Mouse (Mus musculus) liver, adult 2 months (tissue): ENCODE results near the gene Lrfn2.

ENCODE experiments used
- CTCF ChIP-seq: fragments of 200-500 bp; IDR thresholded peaks from 2 replicates; pipeline ENCODE4 v1.5.1; 2011; ENCODE audit warnings: low read depth, low read length, control low read depth
- POLR2A ChIP-seq: fragments of 200-500 bp; IDR thresholded peaks from 2 replicates; pipeline ENCODE4 v1.6.1; 2011; ENCODE audit warnings: low read length, control low read depth; ENCODE audit not compliant: insufficient read depth; ENCODE audit errors: extremely low read depth

DNA sequence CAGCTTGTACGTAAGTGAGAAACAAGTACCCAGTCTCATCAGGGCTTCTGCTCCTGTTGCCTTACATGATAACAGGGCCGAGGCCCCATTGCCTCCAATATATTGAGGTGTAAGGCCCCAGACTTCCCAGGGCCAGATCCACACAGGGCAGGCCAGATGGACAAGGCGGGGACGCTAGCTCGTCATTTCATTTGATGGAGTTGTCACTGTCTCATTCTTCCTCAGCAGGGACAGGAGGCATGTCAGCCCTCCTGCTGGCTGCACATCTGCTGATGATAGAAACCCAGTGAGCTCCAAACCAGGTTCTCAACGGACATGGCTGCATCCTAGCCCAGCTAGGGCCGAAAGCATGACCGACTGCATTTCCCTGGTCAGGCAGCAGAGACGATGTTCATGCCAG is 14.1 kb downstream of the Lrfn2 start:
- TF ChIP-seq CTCF (no peak), POLR2A (no peak)
